Mouse (Mus musculus) neural tube, embryonic 10.5 days (tissue): Measurements from ENCODE around the gene Emp1.

Experiments used
- DNase-seq: peaks from one replicate; pipeline ENCODE4 v3.0.0-alpha.2; 2017; ENCODE audit warnings: low spot score; ENCODE audit errors: extremely low spot score

The Emp1 gene

GRCm38 (mm10) chr6:135407323-135407722 is 45.0 kb downstream of the Emp1 start:
- no peak for DNase-seq

DNA sequence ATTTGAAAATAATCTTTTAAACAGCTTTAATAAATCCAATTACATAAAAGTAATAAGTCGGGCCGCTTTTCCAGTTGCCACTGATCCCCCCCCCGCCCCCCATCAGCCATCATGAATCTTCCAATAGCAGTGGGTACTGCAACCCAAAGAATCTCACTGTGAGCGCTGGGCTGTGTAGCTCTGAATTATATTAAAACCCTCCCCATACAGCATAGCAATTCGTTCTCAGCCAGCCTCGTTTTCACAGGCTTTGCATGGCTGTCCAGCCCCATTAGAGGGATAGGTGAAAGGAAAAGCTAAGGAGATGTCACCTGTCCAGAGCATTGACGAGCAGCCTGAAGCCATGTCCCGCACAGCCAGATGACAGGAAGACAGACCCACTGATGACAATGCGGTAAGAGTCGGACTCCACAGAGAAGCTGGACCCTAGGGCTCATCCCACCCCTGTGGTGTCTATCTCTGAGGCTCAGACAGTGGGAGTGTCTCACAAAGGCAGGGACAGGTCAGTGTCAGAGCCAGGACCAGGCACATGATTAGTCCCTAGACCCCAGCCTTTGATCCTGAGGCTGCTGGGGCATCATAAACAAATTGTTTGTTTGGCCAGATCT is 49.5 kb downstream of the Emp1 start:
- no peak for DNase-seq

DNA sequence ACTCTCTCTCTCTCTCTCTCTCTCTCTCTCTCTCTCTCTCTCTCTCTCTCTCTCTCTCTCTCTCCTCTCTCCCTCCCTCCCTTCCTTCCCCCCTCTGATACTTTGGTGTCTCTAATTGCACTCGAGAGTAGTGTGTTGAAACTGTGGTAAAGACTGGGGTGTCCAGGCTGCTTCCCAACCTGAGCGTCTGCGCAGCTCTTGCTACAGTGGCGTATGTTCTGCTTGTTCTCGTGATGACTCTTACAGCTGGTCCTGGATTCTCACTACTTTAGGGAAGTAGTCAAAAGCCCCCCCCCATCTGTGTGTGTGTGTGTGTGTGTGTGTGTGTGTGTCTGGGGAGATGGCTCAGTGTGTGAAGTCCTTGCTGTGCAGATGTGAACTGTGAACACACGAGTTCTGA is 50.3 kb downstream of the Emp1 start:
- DNase-seq, result no peak

DNA sequence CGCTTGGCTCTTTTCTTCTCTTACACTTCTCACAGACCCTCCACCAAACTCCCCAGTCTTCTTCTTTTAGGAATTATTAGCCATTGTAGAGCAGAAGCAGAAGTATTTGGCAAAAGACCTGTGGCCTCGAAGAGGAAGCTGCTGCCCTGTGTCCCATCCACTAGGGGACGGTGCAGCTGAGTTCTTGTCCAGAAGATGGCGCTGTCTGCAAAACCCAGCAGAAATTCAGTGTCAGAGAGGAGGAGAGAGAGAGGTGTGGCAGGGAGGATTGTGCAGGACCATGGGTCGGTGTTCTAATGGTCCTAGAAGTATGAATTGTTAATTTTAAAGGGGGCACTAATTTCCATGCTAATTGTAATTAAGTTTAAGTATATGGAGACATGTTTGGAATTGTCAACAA is 55.1 kb downstream of the Emp1 start:
- DNase-seq, result peak; percentile 53

GRCm38 (mm10) chr6:135418223-135418824 is 56.0 kb downstream of the Emp1 start:
- no peak for DNase-seq

GRCm38 (mm10) chr6:135428246-135428645 is 65.9 kb downstream of the Emp1 start:
- DNase-seq, result no peak

DNA sequence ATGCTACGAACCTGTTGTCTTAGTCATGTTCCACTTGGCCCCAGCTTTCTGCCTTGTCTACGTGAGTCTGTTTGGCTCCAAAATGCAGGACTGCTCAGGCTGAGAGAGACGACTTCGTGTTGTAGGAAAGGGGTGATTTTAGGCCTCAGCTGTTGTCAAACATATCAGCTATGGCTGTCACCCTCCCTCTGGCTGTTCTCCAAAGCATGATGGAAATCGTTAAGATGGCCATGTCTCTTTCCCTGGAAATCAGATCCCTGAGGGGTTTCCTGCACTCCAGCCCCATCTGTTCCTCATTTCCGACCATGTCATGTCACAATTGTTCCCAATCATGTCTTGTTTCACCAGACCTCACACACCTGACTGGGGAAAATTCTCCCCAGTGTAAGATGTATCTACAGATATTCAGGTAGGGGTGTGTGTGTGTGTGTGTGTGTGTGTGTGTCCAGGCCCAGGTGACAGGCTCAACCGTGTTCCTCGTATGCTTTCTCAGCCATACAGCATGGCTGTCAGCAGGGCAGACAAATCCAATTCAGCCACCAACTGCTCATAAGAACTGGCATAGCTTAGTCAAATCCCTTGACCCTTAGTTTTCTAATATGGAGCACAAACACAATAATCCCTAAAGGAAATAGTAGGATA is 67.0 kb downstream of the Emp1 start:
- peak; percentile 15 for DNase-seq

DNA sequence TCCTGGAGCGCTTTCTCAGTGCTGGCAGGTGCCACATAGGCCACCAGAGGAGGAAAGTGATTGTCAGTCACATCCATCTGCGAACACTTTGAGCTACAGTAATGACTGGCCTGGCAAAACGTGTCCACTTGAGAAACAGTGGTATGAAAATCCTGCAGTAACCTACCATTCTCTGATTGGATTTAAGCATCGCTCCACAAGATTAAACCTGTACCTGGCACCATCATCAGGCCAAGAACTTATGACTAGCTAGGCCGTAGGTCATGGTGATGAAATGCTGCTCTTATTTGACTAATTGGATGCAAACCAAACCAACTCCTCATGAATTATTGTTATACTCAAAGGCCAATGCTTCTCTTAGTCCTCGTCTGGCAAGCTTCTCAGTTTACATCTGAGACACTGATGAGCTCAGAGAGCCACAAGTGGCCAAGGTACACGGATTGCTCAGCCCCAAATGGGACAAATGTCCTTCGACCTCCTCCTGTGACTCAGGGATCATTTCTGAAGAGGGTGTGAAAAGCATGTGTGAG is 68.2 kb downstream of the Emp1 start:
- no peak for DNase-seq
